Mouse (Mus musculus): ENCODE data around the gene Prc1. TPM values are rescaled to one million over a fixed set of nuclear protein-coding genes. Genes with fewer than 3 reads are reported as not detected.
"Not testable (repeated sequence)": the region's sequence is repeated elsewhere in the genome, so short reads cannot be mapped to it uniquely, and the experiment has no call there.

Prc1 gene
- polyA plus RNA-seq, 1 experiment from 2014 or later: 42.0 TPM

GRCm38 (mm10) chr7:80319846-80320496 lies 25.7 kb downstream of the Prc1 start:
- H3K4me3 ChIP-seq: no peak overlapping the region
- H3K27ac ChIP-seq (replicated peaks): no peak overlapping the region
- ATAC-seq (ENCODE audit: low FRiP score, low read depth): no peak
- no peak overlapping the region for H3K9ac ChIP-seq
- H3K36me3 ChIP-seq: peaks cover 20% of the 10 kb centered on the region
- no peaks in the 10 kb centered on the region for H3K27me3 ChIP-seq
- H3K9me3 ChIP-seq: no peaks in the 10 kb centered on the region
- H3K4me2 ChIP-seq: no peak overlapping the region
- 85% methylated on average over 19 of the region's 19 CpGs for WGBS
- H3K4me1 ChIP-seq (replicated peaks): peaks cover 21% of the 10 kb centered on the region

GRCm38 (mm10) chr7:80323336-80323735 lies 29.1 kb downstream of the Prc1 start:
- no peaks in the 10 kb centered on the region for H3K27me3 ChIP-seq
- H3K9ac ChIP-seq: peak overlapping the region; percentile 56
- H3K27ac ChIP-seq (replicated peaks): peak overlapping the region; percentile 95
- H3K9me3 ChIP-seq: no peaks in the 10 kb centered on the region
- no peak for ATAC-seq (ENCODE audit: low FRiP score, low read depth)
- peak overlapping the region; percentile 67 for H3K4me2 ChIP-seq
- H3K4me1 ChIP-seq (replicated peaks): peaks cover 27% of the 10 kb centered on the region
- H3K4me3 ChIP-seq: peak overlapping the region; percentile 62
- peaks cover 37% of the 10 kb centered on the region for H3K36me3 ChIP-seq
- WGBS: 22% methylated on average over 8 of the region's 8 CpGs

GRCm38 (mm10) chr7:80324043-80324815 lies 30.0 kb downstream of the Prc1 start, which contains the start of gene Rccd1:
Gene Rccd1 (minus strand): TSS chr7:80324454.
- Histone ChIP-seq H3K36me3 (peaks cover 38% of the 10 kb centered on the region), H3K9ac (peak within 1 kb of the TSS; percentile 56), H3K4me2 (peak within 1 kb of the TSS; percentile 67), H3K27ac (replicated peaks) (peak within 1 kb of the TSS; percentile 95), H3K27me3 (no peaks in the 10 kb centered on the region), H3K4me3 (peak within 1 kb of the TSS; percentile 62), H3K4me1 (replicated peaks) (peaks cover 27% of the 10 kb centered on the region), H3K9me3 (no peaks in the 10 kb centered on the region)
- peak; percentile 99 for ATAC-seq (ENCODE audit: low FRiP score, low read depth)
- 2% methylated on average over 38 of the region's 38 CpGs for WGBS

GRCm38 (mm10) chr7:80324816-80325119 lies 30.5 kb downstream of the Prc1 start:
- H3K27me3 ChIP-seq; ATAC-seq (ENCODE audit: low FRiP score, low read depth); H3K9ac ChIP-seq; H3K9me3 ChIP-seq: not testable (repeated sequence)
- Histone ChIP-seq H3K27ac (replicated peaks) (peak overlapping the region; percentile 95), H3K4me3 (peak overlapping the region; percentile 62; the same call in 1 of the 2 replicates), H3K4me1 (replicated peaks) (peaks cover 27% of the 10 kb centered on the region), H3K36me3 (peaks cover 44% of the 10 kb centered on the region), H3K4me2 (peak overlapping the region; percentile 67)
- 65% methylated on average over 5 of the region's 5 CpGs for WGBS

- H3K9ac ChIP-seq: no peak overlapping the region
- WGBS: 95% methylated on average over 16 of the region's 16 CpGs
- peak overlapping the region; percentile 28; the same call in 1 of the 2 replicates for H3K27ac ChIP-seq (replicated peaks)
- no peak overlapping the region for H3K4me2 ChIP-seq
- peaks cover 27% of the 10 kb centered on the region for H3K4me1 ChIP-seq (replicated peaks)
- no peak for ATAC-seq (ENCODE audit: low FRiP score, low read depth)
- H3K9me3 ChIP-seq: no peaks in the 10 kb centered on the region
- no peaks in the 10 kb centered on the region for H3K27me3 ChIP-seq
- no peak overlapping the region for H3K4me3 ChIP-seq
- H3K36me3 ChIP-seq: peaks cover 50% of the 10 kb centered on the region
Measured at GRCm38 (mm10) chr7:80325292-80325868, 31.1 kb downstream of the Prc1 start.

GRCm38 (mm10) chr7:80326076-80326475 lies 31.8 kb downstream of the Prc1 start:
- no peak overlapping the region for H3K4me3 ChIP-seq
- H3K27me3 ChIP-seq: no peaks in the 10 kb centered on the region
- no peaks in the 10 kb centered on the region for H3K9me3 ChIP-seq
- H3K4me1 ChIP-seq (replicated peaks): peaks cover 27% of the 10 kb centered on the region
- no peak overlapping the region for H3K9ac ChIP-seq
- no peak overlapping the region for H3K27ac ChIP-seq (replicated peaks)
- no peak for ATAC-seq (ENCODE audit: low FRiP score, low read depth)
- H3K36me3 ChIP-seq: peaks cover 55% of the 10 kb centered on the region
- 96% methylated on average over 19 of the region's 19 CpGs for WGBS
- H3K4me2 ChIP-seq: no peak overlapping the region

- no peak overlapping the region for H3K4me3 ChIP-seq
- no peak overlapping the region for H3K9ac ChIP-seq
- no peaks in the 10 kb centered on the region for H3K9me3 ChIP-seq
- H3K36me3 ChIP-seq: peaks cover 92% of the 10 kb centered on the region
- no peak overlapping the region for H3K27ac ChIP-seq (replicated peaks)
- no peaks in the 10 kb centered on the region for H3K27me3 ChIP-seq
- no peak for ATAC-seq (ENCODE audit: low FRiP score, low read depth)
- WGBS: 86% methylated on average over 8 of the region's 8 CpGs
- peaks cover 3% of the 10 kb centered on the region; the same call in 1 of the 2 replicates for H3K4me1 ChIP-seq (replicated peaks)
- H3K4me2 ChIP-seq: no peak overlapping the region
Measured at GRCm38 (mm10) chr7:80330278-80330677, 36.0 kb downstream of the Prc1 start.

DNA sequence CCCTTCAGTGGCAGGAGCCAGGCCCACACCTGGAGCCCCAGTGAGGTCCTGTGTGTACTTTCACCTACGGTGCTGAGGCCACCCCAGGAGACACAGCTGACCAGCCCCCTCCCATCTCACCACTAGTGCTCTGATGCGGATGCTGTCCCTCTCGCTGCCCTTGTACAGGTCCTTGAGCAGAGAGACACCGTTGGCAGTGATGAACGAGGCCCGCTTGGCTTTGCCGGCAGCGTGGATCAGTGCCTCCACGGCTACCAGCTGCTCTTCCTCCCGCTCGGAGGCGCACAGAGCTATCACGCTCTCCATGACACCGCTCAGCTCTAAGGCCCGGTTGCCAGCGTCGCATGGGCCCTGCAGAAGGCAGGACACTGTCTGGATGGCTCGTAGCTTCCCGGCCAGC lies 37.2 kb downstream of the Prc1 start:
- Histone ChIP-seq H3K27me3 (no peaks in the 10 kb centered on the region), H3K36me3 (peaks cover 90% of the 10 kb centered on the region), H3K27ac (replicated peaks) (no peak overlapping the region), H3K9me3 (no peaks in the 10 kb centered on the region), H3K9ac (no peak overlapping the region), H3K4me1 (replicated peaks) (no peaks in the 10 kb centered on the region), H3K4me3 (no peak overlapping the region), H3K4me2 (no peak overlapping the region)
- 93% methylated on average over 19 of the region's 19 CpGs for WGBS
- no peak for ATAC-seq (ENCODE audit: low FRiP score, low read depth)

DNA sequence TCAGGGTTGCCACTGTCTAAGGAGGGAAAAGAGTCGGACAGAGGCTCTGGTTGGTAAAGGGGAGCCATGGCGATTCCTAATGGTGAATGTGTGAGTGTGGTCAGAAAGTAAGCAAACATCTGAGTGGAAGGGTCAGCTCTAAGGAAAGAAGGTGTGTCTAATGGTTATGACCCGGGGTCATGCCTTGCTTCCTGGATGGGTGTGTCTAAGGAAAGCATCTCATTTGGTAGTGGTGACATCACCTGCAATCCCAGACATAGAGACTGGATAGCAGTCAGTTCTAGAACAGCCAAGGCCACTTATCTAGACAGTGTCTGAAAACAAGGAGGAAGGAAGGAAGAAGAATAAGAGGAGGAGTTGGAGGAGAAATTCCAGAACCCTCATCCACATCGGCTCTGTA lies 40.6 kb downstream of the Prc1 start:
- no peak for ATAC-seq (ENCODE audit: low FRiP score, low read depth)
- Histone ChIP-seq H3K27me3 (no peaks in the 10 kb centered on the region), H3K4me1 (replicated peaks) (peaks cover 20% of the 10 kb centered on the region), H3K27ac (replicated peaks) (no peak overlapping the region), H3K4me3 (no peak overlapping the region), H3K9ac (no peak overlapping the region), H3K4me2 (no peak overlapping the region), H3K36me3 (peaks cover 69% of the 10 kb centered on the region), H3K9me3 (no peaks in the 10 kb centered on the region)
- 92% methylated on average over 4 of the region's 4 CpGs for WGBS

- Histone ChIP-seq H3K9me3 (no peaks in the 10 kb centered on the region), H3K9ac (no peak overlapping the region), H3K27me3 (no peaks in the 10 kb centered on the region), H3K36me3 (peaks cover 50% of the 10 kb centered on the region), H3K4me2 (no peak overlapping the region), H3K27ac (replicated peaks) (no peak overlapping the region), H3K4me1 (replicated peaks) (peaks cover 35% of the 10 kb centered on the region), H3K4me3 (no peak overlapping the region)
- WGBS: 94% methylated on average over 3 of the region's 3 CpGs
- no peak for ATAC-seq (ENCODE audit: low FRiP score, low read depth)
Measured at GRCm38 (mm10) chr7:80336932-80337331, 42.7 kb downstream of the Prc1 start.

- Histone ChIP-seq H3K36me3 (peaks cover 27% of the 10 kb centered on the region), H3K27ac (replicated peaks) (peak overlapping the region; percentile 80), H3K4me2 (peak overlapping the region; percentile 90), H3K4me1 (replicated peaks) (peaks cover 50% of the 10 kb centered on the region), H3K27me3 (no peaks in the 10 kb centered on the region), H3K9ac (peak overlapping the region; percentile 81), H3K9me3 (no peaks in the 10 kb centered on the region), H3K4me3 (peak overlapping the region; percentile 59)
- WGBS: 6% methylated on average over 17 of the region's 17 CpGs
- no peak for ATAC-seq (ENCODE audit: low FRiP score, low read depth)
Measured at GRCm38 (mm10) chr7:80339371-80339770, 45.1 kb downstream of the Prc1 start.

All from hindbrain, embryonic 15.5 days (tissue).